Mouse (Mus musculus) small intestine, adult 2 months (tissue): ENCODE data around the gene Olfml1.

ENCODE experiments used
- CTCF ChIP-seq: fragments of 200-500 bp; IDR thresholded peaks from 2 replicates; pipeline ENCODE4 v1.5.1; 2012; ENCODE audit warnings: low read depth, mild to moderate bottlenecking, control low read depth, inconsistent platforms, low read length, moderate library complexity, mixed read lengths; ENCODE audit not compliant: insufficient replicate concordance, insufficient read length; ENCODE audit errors: extremely low read depth
- POLR2A ChIP-seq: fragments of 200-500 bp; IDR thresholded peaks from 2 replicates; pipeline ENCODE4 v1.6.1; 2012; ENCODE audit warnings: low read depth, mild to moderate bottlenecking, control low read depth, inconsistent platforms, low read length, moderate library complexity

GRCm38 (mm10) chr7:107602913-107603312 is 35.7 kb downstream of the Olfml1 start:
- TF ChIP-seq CTCF (no peak), POLR2A (no peak)
